Mouse (Mus musculus) cerebellum, adult 11-12 months (tissue): Measurements from ENCODE around the gene Lhcgr.

Source experiments
- DNase-seq: peaks from one replicate; pipeline ENCODE4 v3.0.0; 2022

Lhcgr gene

GRCm38 (mm10) chr17:88703112-88703511 is 88.7 kb downstream of the Lhcgr start:
- no peak for DNase-seq

- no peak for DNase-seq
These were observed 89.4 kb downstream of the Lhcgr start for GRCm38 (mm10) chr17:88702345-88702744.

GRCm38 (mm10) chr17:88700901-88701300 is 90.9 kb downstream of the Lhcgr start:
- DNase-seq: no peak

- DNase-seq: no peak
These were observed 95.0 kb downstream of the Lhcgr start for GRCm38 (mm10) chr17:88696656-88697333.

GRCm38 (mm10) chr17:88688226-88688625 is 103.6 kb downstream of the Lhcgr start:
- no peak for DNase-seq

- no peak for DNase-seq
These were observed 116.2 kb downstream of the Lhcgr start for GRCm38 (mm10) chr17:88675310-88676309.

GRCm38 (mm10) chr17:88670800-88671199 is 121.0 kb downstream of the Lhcgr start:
- no peak for DNase-seq

- no peak for DNase-seq
These were observed 121.9 kb downstream of the Lhcgr start for GRCm38 (mm10) chr17:88669921-88670320.

GRCm38 (mm10) chr17:88668452-88668851 is 123.3 kb downstream of the Lhcgr start, which contains the start of gene Gtf2a1l:
TSS of gene Gtf2a1l (plus strand) at chr17:88668660.
- peak; percentile 14 for DNase-seq
